Mouse (Mus musculus): ENCODE measurements around the gene Hist1h1d.
A peak's percentile ranks its signal among the peaks of the same experiment; 100 is the strongest.

The Hist1h1d gene

GRCm38 (mm10) chr13:23593051-23593770 lies 40.1 kb downstream of the Hist1h1d start:
- no peak for DNase-seq

GRCm38 (mm10) chr13:23595185-23595584 lies 42.1 kb downstream of the Hist1h1d start:
- no peak for DNase-seq

GRCm38 (mm10) chr13:23595622-23596372 lies 42.7 kb downstream of the Hist1h1d start:
- no peak for DNase-seq

- peak; percentile 71 to 75 for DNase-seq
Observed at GRCm38 (mm10) chr13:23597957-23598356, 44.9 kb downstream of the Hist1h1d start.

GRCm38 (mm10) chr13:23603182-23603699 lies 50.2 kb downstream of the Hist1h1d start:
- DNase-seq: no peak

- DNase-seq: no peak
Observed at GRCm38 (mm10) chr13:23604452-23604851, 51.4 kb downstream of the Hist1h1d start.

- DNase-seq: no peak
Observed at GRCm38 (mm10) chr13:23605052-23605451, 52.0 kb downstream of the Hist1h1d start.

- DNase-seq: no peak
Observed at GRCm38 (mm10) chr13:23609209-23609608, 56.1 kb downstream of the Hist1h1d start.

GRCm38 (mm10) chr13:23609844-23610243 lies 56.8 kb downstream of the Hist1h1d start:
- DNase-seq: no peak
